ENCODE assay signal across 27 mouse cellular contexts in the genomic region with DNA sequence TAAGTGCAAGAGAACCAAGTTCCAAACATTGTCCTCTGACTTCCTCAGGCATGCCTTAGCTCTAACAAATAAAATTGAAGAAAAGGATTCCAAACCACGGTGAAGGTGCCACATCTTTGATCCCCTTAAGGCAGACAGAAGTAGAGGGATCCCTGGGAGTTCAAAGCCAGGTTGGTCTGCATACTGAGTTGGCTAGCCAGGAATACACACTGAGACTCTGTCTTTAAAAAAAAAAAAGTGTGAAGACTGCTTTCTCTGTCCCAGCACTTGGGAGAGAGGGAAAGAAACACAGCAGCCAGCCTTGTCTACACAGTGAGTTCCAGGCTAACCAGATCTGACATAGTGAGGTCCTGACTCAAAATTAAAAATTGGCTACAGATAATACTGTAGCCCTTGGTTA. TPM values are rescaled to one million over a fixed set of nuclear protein-coding genes. Genes with fewer than 3 reads are reported as not detected.
DNase-seq lines count a peak whose midpoint lies in the region; ATAC-seq and TF ChIP-seq lines count a peak whose summit lies in the region.
"Had no signal": no experiment of that assay in that cellular context is flagged by ENCODE, and none has a peak within 500 bp of the region (broad histone marks: within the 10 kb centered on the region; RNA-seq: fewer than 3 reads in every experiment).

No protein-coding gene starts in this region.

- intact Hi-C loops in heart, postnatal 10 days (cut with DNase I): no loop called here

- H3K4me2 ChIP-seq in limb, embryonic 13.5 days (replicated peaks): peak overlapping the region; percentile 62; the same call in 1 of the 2 replicates
- no peak overlapping the region for H3K4me2 ChIP-seq in embryonic facial prominence, embryonic 15.5 days (replicated peaks)

- no peak overlapping the region for H3K9ac ChIP-seq in limb, embryonic 13.5 days
- H3K9ac ChIP-seq in ES-Bruce4 (ENCODE audit: low read depth, poor library complexity, severe bottlenecking): peak overlapping the region; percentile 7
- no peak overlapping the region for H3K9ac ChIP-seq in embryonic facial prominence, embryonic 15.5 days
- H3K9ac ChIP-seq: forebrain, embryonic 13.5 days; hindbrain, embryonic 13.5 days; neural tube, embryonic 15.5 days had no signal

- no peak overlapping the region for H3K4me3 ChIP-seq in heart, embryonic 10.5 days
- no peak overlapping the region for H3K4me3 ChIP-seq in limb, embryonic 13.5 days
- no peak overlapping the region for H3K4me3 ChIP-seq in limb, embryonic 10.5 days
- H3K4me3 ChIP-seq in ES-Bruce4 (ENCODE audit: low read depth, low read length): peak overlapping the region; percentile 34; the same call in 1 of the 2 replicates
- no peak overlapping the region for H3K4me3 ChIP-seq in embryonic facial prominence, embryonic 15.5 days (replicated peaks)
- H3K4me3 ChIP-seq: forebrain, embryonic 13.5 days; hindbrain, embryonic 13.5 days; neural tube, embryonic 15.5 days had no signal

- H3K4me1 ChIP-seq in heart, embryonic 10.5 days: peaks cover 14% of the 10 kb centered on the region; the same call in 1 of the 2 replicates
- 0 out of 2 replicates have a peak, but pooled peaks cover 13% of the 10 kb centered on the region for H3K4me1 ChIP-seq in limb, embryonic 13.5 days
- peaks cover 7% of the 10 kb centered on the region for H3K4me1 ChIP-seq in limb, embryonic 10.5 days
- peaks cover 3% of the 10 kb centered on the region for H3K4me1 ChIP-seq in ES-Bruce4 (ENCODE audit: control insufficient read depth, insufficient read depth, low read length)
- H3K4me1 ChIP-seq in embryonic facial prominence, embryonic 15.5 days: 0 out of 2 replicates have a peak, but pooled peaks cover 6% of the 10 kb centered on the region

- no peak for DNase-seq in heart, embryonic 10.5 days (ENCODE audit: low spot score)
- DNase-seq in heart, postnatal 10 days: no peak
- DNase-seq in limb, embryonic 10.5 days (ENCODE audit: low spot score): no peak
- no peak for DNase-seq in cerebellum, postnatal 36 days
- DNase-seq: cerebellum, adult 9-10 months; gastrocnemius, postnatal 14 days; kidney, adult 2 months; kidney, postnatal 10 days; liver; midbrain, embryonic 14.5 days; right cerebral cortex, postnatal 14 days; spleen, adult 18-20 months; thymus, postnatal 4 days had no signal

- ATAC-seq in limb, embryonic 13.5 days (ENCODE audit: low FRiP score, low read depth): no peak
- no peak for ATAC-seq in embryonic facial prominence, embryonic 15.5 days (ENCODE audit: insufficient number of reproducible peaks, low FRiP score, low TSS enrichment, low read depth)
- no peak for ATAC-seq in cerebellum, adult (ENCODE audit: insufficient number of reproducible peaks, low FRiP score, low TSS enrichment)
- ATAC-seq: inflammation-experienced regulatory T-cells, adult 6 months had no signal

- WGBS in heart, embryonic 10.5 days: 18% methylated on average over 1 of the region's 1 CpGs
- WGBS in limb, embryonic 13.5 days: 18% methylated on average over 1 of the region's 1 CpGs
- WGBS in limb, embryonic 10.5 days: 12% methylated on average over 1 of the region's 1 CpGs
- WGBS in embryonic facial prominence, embryonic 15.5 days: 18% methylated on average over 1 of the region's 1 CpGs

- TF ChIP-seq EP300 in ES-Bruce4 (IDR thresholded peaks at IDR 0.05; ENCODE audit: insufficient read depth, low read depth, low read length): no peak

- no peaks in the 10 kb centered on the region for H3K36me3 ChIP-seq in heart, embryonic 10.5 days
- no peaks in the 10 kb centered on the region for H3K36me3 ChIP-seq in limb, embryonic 13.5 days
- no peaks in the 10 kb centered on the region for H3K36me3 ChIP-seq in limb, embryonic 10.5 days
- no peaks in the 10 kb centered on the region for H3K36me3 ChIP-seq in ES-Bruce4 (ENCODE audit: control insufficient read depth, insufficient read depth, low read length, poor library complexity, severe bottlenecking)
- no peaks in the 10 kb centered on the region for H3K36me3 ChIP-seq in embryonic facial prominence, embryonic 15.5 days
- H3K36me3 ChIP-seq: hindbrain, embryonic 13.5 days; neural tube, embryonic 15.5 days had no signal

- no peaks in the 10 kb centered on the region for H3K9me3 ChIP-seq in heart, embryonic 10.5 days
- H3K9me3 ChIP-seq in limb, embryonic 13.5 days: no peaks in the 10 kb centered on the region
- no peaks in the 10 kb centered on the region for H3K9me3 ChIP-seq in limb, embryonic 10.5 days (replicated peaks)
- no peaks in the 10 kb centered on the region for H3K9me3 ChIP-seq in ES-Bruce4 (replicated peaks; ENCODE audit: control insufficient read depth, insufficient read depth, low read length, poor library complexity, severe bottlenecking)
- no peaks in the 10 kb centered on the region for H3K9me3 ChIP-seq in embryonic facial prominence, embryonic 15.5 days (replicated peaks)
- H3K9me3 ChIP-seq: forebrain, embryonic 13.5 days; hindbrain, embryonic 13.5 days; neural tube, embryonic 15.5 days had no signal

- TF ChIP-seq CTCF in ES-Bruce4 (IDR thresholded peaks at IDR 0.05; ENCODE audit: low read depth, low read length): no peak

- H3K27me3 ChIP-seq in heart, embryonic 10.5 days (ENCODE audit: insufficient read depth, poor library complexity, severe bottlenecking): peaks cover 30% of the 10 kb centered on the region
- H3K27me3 ChIP-seq in limb, embryonic 13.5 days: peaks cover 29% of the 10 kb centered on the region
- H3K27me3 ChIP-seq in limb, embryonic 10.5 days (ENCODE audit: low read depth, poor library complexity, severe bottlenecking): peaks cover 30% of the 10 kb centered on the region
- H3K27me3 ChIP-seq in ES-Bruce4 (ENCODE audit: control insufficient read depth, insufficient read depth, low read length, poor library complexity, severe bottlenecking): no peaks in the 10 kb centered on the region
- no peaks in the 10 kb centered on the region for H3K27me3 ChIP-seq in embryonic facial prominence, embryonic 15.5 days
- H3K27me3 ChIP-seq: neural tube, embryonic 15.5 days had no signal

- no peak for TF ChIP-seq POLR2A in ES-Bruce4 (IDR thresholded peaks at IDR 0.05; ENCODE audit: insufficient read depth, low read length)

- H3K27ac ChIP-seq in heart, embryonic 10.5 days: peak overlapping the region; percentile 86
- H3K27ac ChIP-seq in limb, embryonic 13.5 days: 0 out of 2 replicates have a peak overlapping the region, but pooled peaks have one; percentile 3
- no peak overlapping the region for H3K27ac ChIP-seq in limb, embryonic 10.5 days
- peak overlapping the region; percentile 100 for H3K27ac ChIP-seq in ES-Bruce4 (ENCODE audit: insufficient read depth, low read length)
- H3K27ac ChIP-seq in embryonic facial prominence, embryonic 15.5 days (replicated peaks): peak overlapping the region; percentile 58; the same call in 1 of the 2 replicates
- H3K27ac ChIP-seq: neural tube, embryonic 15.5 days had no signal

RNA-seq across cellular contexts. Expression of gene Nanog, which starts 3.6 kb away (rescaled TPM):
- 0.20 and 0.57 TPM in 2 replicates for polyA plus RNA-seq in heart, embryonic 10.5 days (2016; fragmentation: Nextera tagmentation; extraction: Ambion mirVana)
- total RNA-seq in heart, postnatal 10 days (2021): not detected
- 0.25 and 0.37 TPM in 2 replicates for polyA plus RNA-seq in limb, embryonic 13.5 days (2015; fragmentation: Nextera tagmentation; extraction: Ambion mirVana)
- polyA plus RNA-seq in limb, embryonic 10.5 days (2016; fragmentation: Nextera tagmentation; extraction: Ambion mirVana): 0.11 TPM in 1 of 2 replicates, not detected in the other
- polyA plus RNA-seq in ES-Bruce4 (2011; ENCODE audit: insufficient read depth, insufficient read length, low read depth, missing spikeins): 610 and 613 TPM in 2 replicates
- polyA plus RNA-seq in embryonic facial prominence, embryonic 15.5 days (2015; fragmentation: Nextera tagmentation; extraction: Ambion mirVana): 0.33 and 0.34 TPM in 2 replicates
- total RNA-seq: adrenal gland, adult 18-20 months; gastrocnemius, postnatal 14 days; layer of hippocampus, adult 18-20 months; layer of hippocampus, postnatal 25 days; left cerebral cortex, postnatal 14 days; megakaryocyte progenitor cell, adult 5-6 weeks had no signal
- polyA plus RNA-seq: liver, embryonic 16.5 days; midbrain, embryonic 14.5 days; neural tube, embryonic 15.5 days had no signal

Comparison
In these comparisons a context has a peak if more than half of its experiments do, and no peak if none do; other contexts are left out.
1. RNA of gene Nanog, which starts 3.6 kb away (polyA plus RNA-seq): 610 to 613 TPM in ES-Bruce4; 0.33 to 0.34 TPM in embryonic facial prominence, embryonic 15.5 days, 0.25 to 0.37 TPM in limb, embryonic 13.5 days, 0.20 to 0.57 TPM in heart, embryonic 10.5 days and 0.11 TPM in limb, embryonic 10.5 days; every median in the first group is over 100 times any median in the second.